Mouse (Mus musculus): ENCODE measurements around the gene Wdr53.
"Not testable (repeated sequence)": the region's sequence is repeated elsewhere in the genome, so short reads cannot be mapped to it uniquely, and the experiment has no call there.

The Wdr53 gene

DNA sequence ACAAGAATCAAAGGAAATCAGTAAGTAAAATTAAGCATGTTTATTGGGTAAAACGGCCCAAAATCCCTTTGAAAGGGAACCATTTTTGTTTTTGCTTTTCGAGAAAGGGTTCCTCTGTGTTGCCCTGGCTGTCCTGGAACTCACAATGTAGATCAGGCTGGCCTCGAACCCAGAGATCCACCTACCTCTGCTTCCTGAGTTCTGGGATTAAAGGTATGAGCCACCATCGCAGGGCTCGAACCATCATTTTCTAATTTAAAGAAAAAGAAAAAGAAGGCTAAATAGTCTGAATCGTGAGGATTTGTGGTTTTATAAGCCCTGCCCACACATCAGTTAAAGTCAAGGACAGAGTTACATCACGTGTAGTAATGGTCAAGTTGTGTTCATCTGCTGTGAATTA, 31.4 kb downstream of the Wdr53 start:
- no peak for DNase-seq (ENCODE audit: low spot score)

DNA sequence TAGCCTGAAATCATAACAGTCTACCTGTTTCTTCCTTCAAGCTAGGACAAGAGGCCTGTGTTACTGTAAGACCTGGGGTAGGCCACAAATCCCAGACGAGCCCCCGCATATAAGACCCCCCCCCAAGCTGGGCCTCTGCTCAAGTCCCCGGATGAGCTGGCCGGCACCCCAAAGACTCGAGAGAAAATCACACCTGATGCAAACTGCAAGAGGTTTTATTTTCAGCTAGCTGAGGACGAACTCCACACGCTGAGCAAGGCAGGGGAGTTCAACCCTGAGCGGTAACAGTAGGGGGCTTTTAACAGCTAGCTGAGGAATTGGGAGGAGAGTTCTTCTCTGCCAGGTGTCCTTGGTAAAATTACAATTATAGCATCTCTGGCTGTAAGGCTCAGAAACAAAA, 33.2 kb downstream of the Wdr53 start:
- no peak for DNase-seq (ENCODE audit: low spot score)

DNA sequence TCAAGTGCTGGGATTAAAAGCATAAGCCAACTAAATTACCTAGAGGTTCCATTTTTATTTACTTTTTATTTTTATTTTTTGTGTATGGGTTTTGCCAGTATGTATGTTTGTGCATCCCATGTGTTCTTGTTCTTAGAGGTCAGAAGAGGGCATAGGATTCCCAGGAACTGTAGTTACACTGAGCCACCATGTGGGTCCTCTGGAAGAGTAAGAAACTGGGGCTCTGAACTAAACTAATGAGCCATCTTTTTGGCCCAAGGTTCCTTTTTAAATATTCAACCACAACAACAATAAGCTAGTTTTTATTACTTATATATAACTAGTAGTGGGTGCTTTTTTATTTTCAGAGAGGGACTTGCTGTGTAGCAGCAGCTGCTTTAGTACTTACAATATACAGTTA, 35.6 kb downstream of the Wdr53 start:
- no peak for DNase-seq (ENCODE audit: low spot score)

DNA sequence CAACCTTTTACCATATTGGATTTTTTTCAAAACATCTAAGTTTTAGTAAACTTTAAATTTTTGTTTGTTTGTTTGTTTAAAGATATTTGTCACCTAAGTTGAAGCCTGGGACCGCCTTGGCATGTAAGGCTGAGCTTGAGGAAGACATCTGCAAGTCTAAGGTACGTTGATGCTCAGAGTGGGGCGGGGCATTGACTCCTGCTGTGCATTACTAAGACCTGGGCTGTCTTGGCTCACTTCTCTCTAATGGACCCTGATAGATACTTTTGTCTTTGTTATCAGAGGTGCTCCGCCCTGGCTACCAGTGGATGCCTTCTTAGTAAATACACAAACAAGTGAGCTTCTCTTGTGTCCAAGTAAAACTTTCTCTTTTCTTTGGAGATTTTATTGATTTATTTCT, 44.8 kb downstream of the Wdr53 start:
- DNase-seq (ENCODE audit: low spot score): no peak

DNA sequence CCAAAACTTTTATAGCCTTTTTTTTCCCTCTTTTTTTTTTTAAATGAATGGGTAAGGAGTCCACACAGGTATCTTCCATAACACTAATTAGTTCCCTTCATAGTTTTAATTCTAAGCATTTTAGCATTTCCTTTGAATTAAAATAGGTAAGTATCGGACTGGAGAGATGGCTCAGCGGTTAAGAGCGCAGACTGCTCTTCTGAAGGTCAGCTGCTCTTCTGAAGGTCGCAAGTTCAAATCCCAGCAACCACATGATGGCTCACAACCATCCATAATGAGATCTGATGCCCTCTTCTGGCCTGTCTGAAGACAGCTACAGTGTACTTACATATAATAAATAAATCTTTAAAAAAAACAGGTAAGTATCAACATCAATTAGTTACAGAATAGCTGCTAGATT, 52.6 kb downstream of the Wdr53 start:
- not testable (repeated sequence) for DNase-seq (ENCODE audit: low spot score)

DNA sequence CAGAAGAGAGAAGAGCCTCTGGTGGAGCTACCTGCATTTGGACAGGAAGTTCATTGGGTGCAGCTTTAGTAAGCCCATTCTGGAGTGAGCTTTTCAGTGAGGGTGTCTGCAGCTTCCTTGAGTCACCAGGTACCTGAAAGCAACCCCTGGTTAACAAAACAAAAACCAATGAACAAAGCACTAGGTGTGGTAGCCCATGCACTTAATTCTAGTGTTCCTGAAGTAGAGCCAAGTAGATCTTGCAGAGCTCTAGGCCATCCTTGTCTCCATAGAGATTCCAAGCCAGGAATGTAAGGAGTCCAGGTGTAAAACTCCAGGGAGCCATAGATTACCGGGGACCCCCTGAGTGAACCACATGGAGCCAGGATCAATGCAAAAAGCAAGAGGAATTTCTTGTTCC, 56.0 kb downstream of the Wdr53 start:
- no peak for DNase-seq (ENCODE audit: low spot score)

DNA sequence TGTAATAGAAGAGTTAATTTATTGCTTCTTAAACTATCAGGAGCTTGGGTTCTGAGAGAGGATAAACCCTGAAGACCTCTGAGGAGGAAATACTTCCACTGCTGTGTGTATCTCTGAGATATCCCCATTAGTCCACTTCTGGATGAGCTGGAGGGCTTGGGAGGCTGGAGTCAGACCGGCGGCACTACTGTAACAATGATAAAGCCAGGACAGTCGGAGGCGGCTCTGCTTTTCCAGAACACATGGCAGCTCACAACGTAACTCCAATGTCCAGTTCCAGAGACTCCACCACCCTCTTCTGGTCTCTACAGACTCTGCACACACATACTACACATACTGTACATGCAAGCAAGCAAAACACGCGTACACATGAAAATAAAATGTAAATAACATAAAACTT, 56.9 kb downstream of the Wdr53 start:
- no peak for DNase-seq (ENCODE audit: low spot score)
